Mouse (Mus musculus) NIH3T3 (cell line): Measurements from ENCODE around the gene Ctf2.
A peak's percentile ranks its signal among the peaks of the same experiment; 100 is the strongest.
"Not testable (repeated sequence)": the region's sequence is repeated elsewhere in the genome, so short reads cannot be mapped to it uniquely, and the experiment has no call there.

Source experiments
- DNase-seq: peaks from one replicate; pipeline ENCODE4 v3.0.0-alpha.2; 2012; ENCODE audit warnings: low read depth

Ctf2 gene

GRCm38 (mm10) chr7:127732066-127732465 is at the start of gene Ctf2:
Ctf2 (minus strand) TSS chr7:127732166.
- DNase-seq: not testable (repeated sequence)

- DNase-seq: no peak
Observed at GRCm38 (mm10) chr7:127778350-127778749, 46.4 kb upstream of the Ctf2 start.

GRCm38 (mm10) chr7:127777474-127778266 is 45.7 kb upstream of the Ctf2 start:
- peak; percentile 69 for DNase-seq

GRCm38 (mm10) chr7:127776878-127777473 is 45.0 kb upstream of the Ctf2 start:
- peak; percentile 98 for DNase-seq

GRCm38 (mm10) chr7:127776426-127776825 is 44.5 kb upstream of the Ctf2 start, which contains the start of gene Setd1a:
Setd1a (plus strand) TSS chr7:127776670.
- DNase-seq: peak; percentile 92

GRCm38 (mm10) chr7:127775837-127776236 is 43.9 kb upstream of the Ctf2 start:
- DNase-seq: not testable (repeated sequence)

- peak; percentile 84 for DNase-seq
Observed at GRCm38 (mm10) chr7:127773664-127774384, 41.9 kb upstream of the Ctf2 start.

GRCm38 (mm10) chr7:127772557-127772956 is 40.6 kb upstream of the Ctf2 start:
- no peak for DNase-seq

- DNase-seq: peak; percentile 55
Observed at GRCm38 (mm10) chr7:127772080-127772479, 40.1 kb upstream of the Ctf2 start.

GRCm38 (mm10) chr7:127771262-127771661 is 39.3 kb upstream of the Ctf2 start:
- DNase-seq: no peak

GRCm38 (mm10) chr7:127770039-127770905 is 38.3 kb upstream of the Ctf2 start:
- peak; percentile 29 for DNase-seq

GRCm38 (mm10) chr7:127769651-127770038 is 37.7 kb upstream of the Ctf2 start, which contains the start of gene Orai3:
Orai3 (plus strand) TSS chr7:127769815.
- DNase-seq: peak; percentile 91

- DNase-seq: peak; percentile 97
Observed at GRCm38 (mm10) chr7:127768997-127769593, 37.1 kb upstream of the Ctf2 start.

- DNase-seq: no peak
Observed at GRCm38 (mm10) chr7:127768346-127768996, 36.5 kb upstream of the Ctf2 start.

GRCm38 (mm10) chr7:127767671-127768345 is 35.8 kb upstream of the Ctf2 start:
- no peak for DNase-seq

GRCm38 (mm10) chr7:127766851-127767609 is 35.1 kb upstream of the Ctf2 start:
- no peak for DNase-seq

- no peak for DNase-seq
Observed at GRCm38 (mm10) chr7:127765756-127766155, 33.8 kb upstream of the Ctf2 start.

GRCm38 (mm10) chr7:127763642-127764041 is 31.7 kb upstream of the Ctf2 start:
- DNase-seq: no peak

GRCm38 (mm10) chr7:127761026-127761425 is 29.1 kb upstream of the Ctf2 start:
- peak; percentile 83 for DNase-seq
